Mouse (Mus musculus): ENCODE data around the gene Col3a1. TPM values are rescaled to one million over a fixed set of nuclear protein-coding genes. Genes with fewer than 3 reads are reported as not detected.

Col3a1 gene
- polyA plus RNA-seq, 1 experiment, result 5.0 TPM

- no peaks in the 10 kb centered on the region for H3K36me3 ChIP-seq (ENCODE audit: control insufficient read depth, insufficient read depth, low read length, poor library complexity, severe bottlenecking)
- H3K27ac ChIP-seq (ENCODE audit: insufficient read depth, low read length), result no peak overlapping the region
- H3K9me3 ChIP-seq (replicated peaks; ENCODE audit: control insufficient read depth, insufficient read depth, low read length, poor library complexity, severe bottlenecking), result no peaks in the 10 kb centered on the region
- H3K4me1 ChIP-seq (ENCODE audit: control insufficient read depth, insufficient read depth, low read length), result no peaks in the 10 kb centered on the region
- H3K9ac ChIP-seq (ENCODE audit: low read depth, poor library complexity, severe bottlenecking), result no peak overlapping the region
- H3K27me3 ChIP-seq (ENCODE audit: control insufficient read depth, insufficient read depth, low read length, poor library complexity, severe bottlenecking), result no peaks in the 10 kb centered on the region
- no peak overlapping the region for H3K4me3 ChIP-seq (ENCODE audit: low read depth, low read length)
- no peak for TF ChIP-seq EP300 (IDR thresholded peaks at IDR 0.05; ENCODE audit: insufficient read depth, low read depth, low read length)
- TF ChIP-seq POLR2A (IDR thresholded peaks at IDR 0.05; ENCODE audit: insufficient read depth, low read length), result no peak
- TF ChIP-seq CTCF (IDR thresholded peaks at IDR 0.05; ENCODE audit: low read depth, low read length), result no peak
These were observed 6.9 kb downstream of the Col3a1 start for GRCm38 (mm10) chr1:45318241-45318640.

- H3K4me1 ChIP-seq (ENCODE audit: control insufficient read depth, insufficient read depth, low read length), result no peaks in the 10 kb centered on the region
- H3K27me3 ChIP-seq (ENCODE audit: control insufficient read depth, insufficient read depth, low read length, poor library complexity, severe bottlenecking), result no peaks in the 10 kb centered on the region
- H3K27ac ChIP-seq (ENCODE audit: insufficient read depth, low read length), result no peak overlapping the region
- no peak overlapping the region for H3K4me3 ChIP-seq (ENCODE audit: low read depth, low read length)
- no peaks in the 10 kb centered on the region for H3K9me3 ChIP-seq (replicated peaks; ENCODE audit: control insufficient read depth, insufficient read depth, low read length, poor library complexity, severe bottlenecking)
- TF ChIP-seq CTCF (IDR thresholded peaks at IDR 0.05; ENCODE audit: low read depth, low read length), result no peak
- no peak for TF ChIP-seq POLR2A (IDR thresholded peaks at IDR 0.05; ENCODE audit: insufficient read depth, low read length)
- no peak for TF ChIP-seq EP300 (IDR thresholded peaks at IDR 0.05; ENCODE audit: insufficient read depth, low read depth, low read length)
- no peaks in the 10 kb centered on the region for H3K36me3 ChIP-seq (ENCODE audit: control insufficient read depth, insufficient read depth, low read length, poor library complexity, severe bottlenecking)
- no peak overlapping the region for H3K9ac ChIP-seq (ENCODE audit: low read depth, poor library complexity, severe bottlenecking)
These were observed 9.5 kb downstream of the Col3a1 start for GRCm38 (mm10) chr1:45320861-45321260.

DNA sequence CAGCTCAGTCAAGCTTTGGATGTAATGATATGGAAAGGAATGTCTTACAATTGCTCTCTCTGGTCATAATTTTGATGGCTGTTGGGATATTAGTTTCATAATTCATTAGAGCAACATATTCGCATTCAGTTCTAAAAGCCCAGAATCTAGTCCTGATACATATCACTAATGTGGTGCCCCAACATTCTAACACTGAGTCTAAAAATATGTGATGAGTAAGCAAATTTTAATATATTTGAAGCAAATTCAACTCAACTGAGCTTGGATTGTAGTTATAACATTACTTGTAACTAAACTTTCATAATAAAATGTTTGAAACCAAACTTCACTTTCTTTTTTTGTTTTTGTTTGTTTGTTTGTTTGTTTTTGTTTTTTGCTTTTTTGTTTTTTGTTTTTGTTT, 17.8 kb downstream of the Col3a1 start:
- TF ChIP-seq CTCF (IDR thresholded peaks at IDR 0.05; ENCODE audit: low read depth, low read length), result no peak
- TF ChIP-seq POLR2A (IDR thresholded peaks at IDR 0.05; ENCODE audit: insufficient read depth, low read length), result no peak
- no peak for TF ChIP-seq EP300 (IDR thresholded peaks at IDR 0.05; ENCODE audit: insufficient read depth, low read depth, low read length)
- no peak overlapping the region for H3K4me3 ChIP-seq (ENCODE audit: low read depth, low read length)
- H3K27ac ChIP-seq (ENCODE audit: insufficient read depth, low read length), result no peak overlapping the region
- no peak overlapping the region for H3K9ac ChIP-seq (ENCODE audit: low read depth, poor library complexity, severe bottlenecking)
- no peaks in the 10 kb centered on the region for H3K36me3 ChIP-seq (ENCODE audit: control insufficient read depth, insufficient read depth, low read length, poor library complexity, severe bottlenecking)
- no peaks in the 10 kb centered on the region for H3K4me1 ChIP-seq (ENCODE audit: control insufficient read depth, insufficient read depth, low read length)
- no peaks in the 10 kb centered on the region for H3K9me3 ChIP-seq (replicated peaks; ENCODE audit: control insufficient read depth, insufficient read depth, low read length, poor library complexity, severe bottlenecking)
- no peaks in the 10 kb centered on the region for H3K27me3 ChIP-seq (ENCODE audit: control insufficient read depth, insufficient read depth, low read length, poor library complexity, severe bottlenecking)

- Histone ChIP-seq H3K9me3 (replicated peaks; ENCODE audit: control insufficient read depth, insufficient read depth, low read length, poor library complexity, severe bottlenecking) (0 out of 2 replicates have a peak, but pooled peaks cover 3% of the 10 kb centered on the region), H3K27ac (ENCODE audit: insufficient read depth, low read length) (no peak overlapping the region), H3K27me3 (ENCODE audit: control insufficient read depth, insufficient read depth, low read length, poor library complexity, severe bottlenecking) (no peaks in the 10 kb centered on the region), H3K9ac (ENCODE audit: low read depth, poor library complexity, severe bottlenecking) (no peak overlapping the region), H3K36me3 (ENCODE audit: control insufficient read depth, insufficient read depth, low read length, poor library complexity, severe bottlenecking) (no peaks in the 10 kb centered on the region), H3K4me1 (ENCODE audit: control insufficient read depth, insufficient read depth, low read length) (peaks cover 2% of the 10 kb centered on the region), H3K4me3 (ENCODE audit: low read depth, low read length) (no peak overlapping the region)
- no peak for TF ChIP-seq EP300 (IDR thresholded peaks at IDR 0.05; ENCODE audit: insufficient read depth, low read depth, low read length)
- TF ChIP-seq POLR2A (IDR thresholded peaks at IDR 0.05; ENCODE audit: insufficient read depth, low read length), result no peak
- TF ChIP-seq CTCF (IDR thresholded peaks at IDR 0.05; ENCODE audit: low read depth, low read length), result no peak
These were observed 44.6 kb downstream of the Col3a1 start for GRCm38 (mm10) chr1:45355944-45356343.

GRCm38 (mm10) chr1:45358020-45358419, 46.7 kb downstream of the Col3a1 start:
- Histone ChIP-seq H3K36me3 (ENCODE audit: control insufficient read depth, insufficient read depth, low read length, poor library complexity, severe bottlenecking) (no peaks in the 10 kb centered on the region), H3K9ac (ENCODE audit: low read depth, poor library complexity, severe bottlenecking) (no peak overlapping the region), H3K4me3 (ENCODE audit: low read depth, low read length) (no peak overlapping the region), H3K27me3 (ENCODE audit: control insufficient read depth, insufficient read depth, low read length, poor library complexity, severe bottlenecking) (no peaks in the 10 kb centered on the region), H3K9me3 (replicated peaks; ENCODE audit: control insufficient read depth, insufficient read depth, low read length, poor library complexity, severe bottlenecking) (0 out of 2 replicates have a peak, but pooled peaks cover 3% of the 10 kb centered on the region), H3K4me1 (ENCODE audit: control insufficient read depth, insufficient read depth, low read length) (peaks cover 2% of the 10 kb centered on the region), H3K27ac (ENCODE audit: insufficient read depth, low read length) (no peak overlapping the region; the same call in 1 of the 2 replicates)
- TF ChIP-seq CTCF (IDR thresholded peaks at IDR 0.05; ENCODE audit: low read depth, low read length) (no peak), POLR2A (IDR thresholded peaks at IDR 0.05; ENCODE audit: insufficient read depth, low read length) (no peak), EP300 (IDR thresholded peaks at IDR 0.05; ENCODE audit: insufficient read depth, low read depth, low read length) (peak; percentile 83)

DNA sequence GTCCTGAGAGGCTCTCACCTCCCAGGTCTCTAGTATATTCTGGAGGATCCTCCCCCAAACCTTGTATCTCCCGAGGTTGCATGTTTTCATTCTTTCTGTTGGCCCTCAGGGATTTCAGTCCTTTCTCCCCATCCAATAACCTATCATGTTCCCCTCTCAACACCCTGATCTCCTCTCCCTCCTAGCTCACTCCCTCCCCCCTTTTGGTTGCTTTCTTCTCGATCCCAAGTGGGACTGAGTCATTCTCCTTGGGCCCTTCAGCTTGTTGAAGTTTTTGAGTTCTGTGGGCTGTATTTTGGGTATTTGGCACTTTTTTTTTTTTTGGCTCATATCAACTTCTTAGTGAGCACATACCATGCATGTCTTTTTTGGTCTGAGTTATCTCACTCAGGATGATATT, 47.8 kb downstream of the Col3a1 start:
- Histone ChIP-seq H3K27me3 (ENCODE audit: control insufficient read depth, insufficient read depth, low read length, poor library complexity, severe bottlenecking) (no peaks in the 10 kb centered on the region), H3K27ac (ENCODE audit: insufficient read depth, low read length) (no peak overlapping the region), H3K9ac (ENCODE audit: low read depth, poor library complexity, severe bottlenecking) (no peak overlapping the region), H3K36me3 (ENCODE audit: control insufficient read depth, insufficient read depth, low read length, poor library complexity, severe bottlenecking) (no peaks in the 10 kb centered on the region), H3K4me3 (ENCODE audit: low read depth, low read length) (no peak overlapping the region), H3K4me1 (ENCODE audit: control insufficient read depth, insufficient read depth, low read length) (peaks cover 2% of the 10 kb centered on the region), H3K9me3 (replicated peaks; ENCODE audit: control insufficient read depth, insufficient read depth, low read length, poor library complexity, severe bottlenecking) (0 out of 2 replicates have a peak, but pooled peaks cover 3% of the 10 kb centered on the region)
- no peak for TF ChIP-seq EP300 (IDR thresholded peaks at IDR 0.05; ENCODE audit: insufficient read depth, low read depth, low read length)
- no peak for TF ChIP-seq POLR2A (IDR thresholded peaks at IDR 0.05; ENCODE audit: insufficient read depth, low read length)
- no peak for TF ChIP-seq CTCF (IDR thresholded peaks at IDR 0.05; ENCODE audit: low read depth, low read length)

Data from ES-Bruce4 (cell line).